Mouse (Mus musculus) Patski (cell line): Measurements from ENCODE around the gene Rasgrf1. TPM values are rescaled to one million over a fixed set of nuclear protein-coding genes. Genes with fewer than 3 reads are reported as not detected.

ENCODE experiments used
- ATAC-seq: fragments of 100-300 bp; one replicate; pipeline ENCODE4 v1.8.0; 2021
- CTCF ChIA-PET: fragments of 350-600 bp; sonication (Branson Sonifier 250); formaldehyde crosslinking; loops from one replicate; lab custom pipeline; 2022; ENCODE audit warnings: inconsistent platforms; lab: Charles Lee
- POLR2A ChIA-PET: fragments of 350-600 bp; sonication (Branson Sonifier 250); formaldehyde crosslinking; loops from one replicate; lab custom pipeline; 2022; ENCODE audit warnings: antibody characterized with exemption, inconsistent platforms; lab: Charles Lee
- DNase-seq: peaks from one replicate; pipeline ENCODE4 v3.0.0-alpha.2; 2011; ENCODE audit warnings: low read depth, low spot score
- H3K27me3 ChIP-seq: fragments of 371-371 bp; one replicate; pipeline ENCODE4 v1.5.1; 2021
- CTCF ChIP-seq: fragments of 100-300 bp; IDR thresholded peaks from one replicate; pipeline ENCODE4 v1.5.1; 2021
- in situ Hi-C: fragments of 300-500 bp; cut with MboI; formaldehyde crosslinking; loops from 3 replicates; pipeline ENCODE4 v1.11.1; 2018; ENCODE audit warnings: low pct_unique_long_range_greater_than_20kb, mixed read lengths
- polyA plus RNA-seq: library from polyadenylated mRNA; unstranded; gene quantifications from one replicate; pipeline ENCODE4 v1.2.3, GENCODE M21; 2021

The Rasgrf1 gene
- not detected for polyA plus RNA-seq

DNA sequence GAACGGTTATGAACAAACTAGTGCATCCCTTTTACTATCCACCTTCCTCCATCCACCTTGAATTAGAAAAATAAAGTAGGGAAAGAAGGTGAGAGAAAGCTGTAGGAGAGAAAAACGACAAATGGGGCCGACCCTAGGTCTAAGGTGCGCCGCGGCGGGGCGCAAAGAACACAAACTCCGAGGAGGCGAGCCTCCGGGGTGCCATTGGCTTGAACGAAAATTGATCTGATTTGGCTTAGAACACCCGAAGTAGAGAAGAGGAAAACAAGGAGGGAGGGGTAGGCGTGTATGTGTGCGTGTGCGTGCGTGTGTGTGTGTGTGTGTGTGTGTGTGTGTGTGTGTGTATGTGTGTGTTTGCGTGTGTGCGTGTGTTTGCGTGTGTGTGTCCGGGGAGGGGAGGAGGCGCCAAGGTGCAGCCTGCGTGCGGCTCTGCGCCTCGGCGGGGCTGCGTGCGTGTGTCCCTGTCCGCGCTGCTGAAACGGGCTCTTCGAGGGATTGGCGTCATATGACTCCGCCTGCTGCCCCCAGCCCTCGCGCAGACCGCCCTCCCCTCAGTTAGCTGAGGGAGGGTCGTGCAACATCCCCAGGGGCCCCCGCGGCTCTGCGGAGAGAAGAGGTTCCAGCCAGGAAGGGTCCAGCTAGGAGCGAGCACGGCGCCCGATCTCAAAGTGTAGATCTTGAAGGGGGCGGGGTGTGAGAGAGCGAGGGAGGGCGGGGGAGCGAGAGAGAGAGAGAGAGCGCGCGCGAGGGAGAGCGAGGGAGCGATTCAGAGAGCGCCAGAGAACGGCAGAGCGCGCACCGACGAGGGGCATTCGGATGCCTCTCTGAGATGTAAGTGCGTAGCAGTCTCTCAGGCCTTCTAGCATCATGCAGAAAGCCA, at the start of gene Rasgrf1:
Rasgrf1 (plus strand) TSS at position 778 of the 880 bp plus-strand sequence.
- DNase-seq (no peak), ATAC-seq (no peak)
- no peak for TF ChIP-seq CTCF
- ChIA-PET POLR2A (no interaction called here), CTCF (no interaction called here)
- H3K27me3 ChIP-seq, result peaks cover 28% of the 10 kb centered on the region
- in situ Hi-C loops, result no loop called here

DNA sequence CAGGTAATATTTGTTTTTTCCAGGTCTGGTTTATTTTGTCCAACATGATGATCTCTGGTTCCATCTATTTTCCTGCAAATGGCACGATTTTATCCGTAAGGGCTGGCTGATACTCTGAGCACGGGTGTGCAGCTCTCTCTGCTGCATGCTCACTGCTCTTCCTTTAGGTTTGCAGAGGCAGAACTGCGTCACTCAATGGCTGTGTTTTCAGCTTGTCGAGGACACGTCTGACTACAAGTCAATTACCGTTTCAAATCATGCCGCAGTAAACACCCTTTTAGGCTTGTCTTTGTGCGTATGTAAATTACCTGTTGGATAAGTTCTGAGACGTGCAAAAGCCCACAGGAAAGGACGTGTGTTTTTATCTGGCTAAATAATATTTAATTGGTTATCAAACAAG, 49.6 kb upstream of the Rasgrf1 start:
- POLR2A ChIA-PET, result no interaction called here
- no peak for DNase-seq
- ATAC-seq, result no peak
- H3K27me3 ChIP-seq, result peaks cover 3% of the 10 kb centered on the region
- CTCF ChIA-PET, result interaction anchor here (0.9 to 1.1 kb wide), 2 partner anchors 13 to 29 kb away, joined by 3 read pairs; no protein-coding TSS in a partner anchor
- TF ChIP-seq CTCF, result no peak
- in situ Hi-C loops, result no loop called here

DNA sequence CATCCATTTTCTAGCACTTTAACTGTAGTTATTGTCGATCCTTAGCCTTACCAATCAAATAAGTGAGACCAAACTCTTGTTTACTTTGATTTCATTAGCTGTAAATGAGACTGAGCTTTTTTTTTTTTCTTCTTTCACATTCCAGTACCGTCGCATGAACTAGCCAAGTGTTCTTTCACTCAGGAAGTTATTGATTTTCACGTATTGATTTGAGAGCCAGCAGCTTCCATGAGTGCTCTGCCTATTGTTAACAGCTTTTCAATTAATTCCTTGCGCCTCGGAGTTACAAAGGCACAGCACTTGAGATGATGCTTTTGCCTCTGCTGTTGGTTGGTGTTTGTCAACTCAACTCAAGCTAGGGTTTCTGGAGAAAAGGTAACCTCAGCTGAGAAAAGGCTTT, 49.1 kb upstream of the Rasgrf1 start:
- no peak for TF ChIP-seq CTCF
- no peak for ATAC-seq

DNA sequence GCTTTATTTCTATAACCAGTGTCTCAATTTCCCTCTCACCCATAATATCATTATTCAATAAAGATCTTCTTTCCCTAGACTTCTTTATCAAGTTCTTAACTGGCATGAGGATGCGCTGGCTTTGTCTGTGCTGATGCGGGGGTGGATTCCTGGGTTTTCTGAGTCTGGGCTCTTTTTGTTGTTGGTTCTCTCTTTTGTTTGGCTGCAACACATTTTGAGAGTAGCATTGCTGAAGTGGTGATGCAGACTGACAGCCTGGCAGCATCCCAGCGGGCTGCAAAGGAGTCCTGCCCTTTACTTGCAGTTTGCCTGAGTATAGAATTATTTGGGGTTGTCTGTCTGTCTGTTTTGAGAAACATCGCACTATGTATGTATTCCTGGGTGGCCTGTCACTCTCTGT, 42.6 kb upstream of the Rasgrf1 start:
- in situ Hi-C loops, result no loop called here

More for the DNA sequence above, 49.1 kb upstream of the Rasgrf1 start:
- no peak for DNase-seq
- in situ Hi-C loops, result no loop called here
- ChIA-PET CTCF (interaction anchor here (0.9 to 1.1 kb wide), 2 partner anchors 13 to 29 kb away, joined by 3 read pairs; no protein-coding TSS in a partner anchor), POLR2A (interaction anchor here (0.6 kb wide), 1 partner anchor 26 kb away, joined by 3 read pairs; no protein-coding TSS in a partner anchor)
- H3K27me3 ChIP-seq, result peaks cover 3% of the 10 kb centered on the region

DNA sequence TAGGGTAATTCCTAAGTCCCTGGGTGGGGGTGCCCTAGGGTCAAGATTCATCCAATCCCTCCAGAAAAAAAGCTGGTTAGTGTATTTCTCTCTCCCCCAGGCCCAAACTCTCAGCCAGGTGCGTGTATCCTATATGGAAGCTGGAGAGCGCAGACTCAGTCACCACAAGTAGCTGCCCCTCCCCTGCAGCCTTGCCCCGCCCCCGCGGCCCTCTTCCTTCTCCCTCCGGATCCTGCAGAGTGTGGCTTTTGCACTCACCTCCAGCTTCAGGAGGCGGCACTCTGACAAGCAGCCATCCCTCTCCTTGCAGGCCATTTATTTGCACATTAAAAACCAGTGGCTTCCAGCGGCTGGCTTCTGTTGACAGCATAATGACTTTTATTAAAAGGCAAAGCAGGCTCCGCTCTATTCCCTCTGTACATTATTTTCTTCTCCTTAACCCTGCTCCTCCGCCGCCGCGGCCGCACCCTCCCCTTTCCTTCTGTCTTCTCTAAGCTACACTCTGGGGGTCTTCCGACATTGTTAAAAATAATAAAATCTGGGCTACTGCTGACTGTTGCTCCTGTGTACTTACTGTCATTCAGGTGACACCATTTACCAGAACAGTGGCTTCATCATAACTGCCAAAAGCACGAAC, 41.5 kb upstream of the Rasgrf1 start:
- in situ Hi-C loops, result no loop called here
- TF ChIP-seq CTCF, result no peak
- ATAC-seq (no peak), DNase-seq (no peak)
- ChIA-PET POLR2A (no interaction called here), CTCF (no interaction called here)
- no peaks in the 10 kb centered on the region for H3K27me3 ChIP-seq

More for the DNA sequence above, 42.6 kb upstream of the Rasgrf1 start:
- ChIA-PET CTCF (no interaction called here), POLR2A (no interaction called here)
- H3K27me3 ChIP-seq, result no peaks in the 10 kb centered on the region
- DNase-seq (no peak), ATAC-seq (no peak)
- no peak for TF ChIP-seq CTCF

DNA sequence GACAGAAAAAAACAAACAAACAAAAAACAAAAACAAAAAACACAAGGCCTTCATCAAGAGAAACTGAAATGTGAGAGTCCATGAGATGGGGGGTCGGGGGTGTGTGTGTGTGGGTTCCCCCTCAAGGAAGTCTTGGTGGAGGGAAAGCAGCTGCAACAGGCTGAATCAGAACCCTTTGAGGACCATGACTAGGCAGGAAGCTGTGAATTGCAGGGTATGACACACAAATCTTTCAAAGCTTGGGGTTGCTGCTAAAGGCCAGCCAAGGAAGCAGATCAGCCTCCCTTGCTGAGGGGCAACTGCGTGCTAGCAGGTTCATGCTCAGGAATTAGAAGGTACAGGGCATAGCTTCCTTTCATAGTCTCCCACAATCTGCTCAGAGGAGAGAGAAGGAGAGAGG, 40.1 kb upstream of the Rasgrf1 start:
- no peaks in the 10 kb centered on the region for H3K27me3 ChIP-seq
- ChIA-PET POLR2A (no interaction called here), CTCF (no interaction called here)
- TF ChIP-seq CTCF, result no peak
- in situ Hi-C loops, result no loop called here
- no peak for DNase-seq
- ATAC-seq, result no peak

DNA sequence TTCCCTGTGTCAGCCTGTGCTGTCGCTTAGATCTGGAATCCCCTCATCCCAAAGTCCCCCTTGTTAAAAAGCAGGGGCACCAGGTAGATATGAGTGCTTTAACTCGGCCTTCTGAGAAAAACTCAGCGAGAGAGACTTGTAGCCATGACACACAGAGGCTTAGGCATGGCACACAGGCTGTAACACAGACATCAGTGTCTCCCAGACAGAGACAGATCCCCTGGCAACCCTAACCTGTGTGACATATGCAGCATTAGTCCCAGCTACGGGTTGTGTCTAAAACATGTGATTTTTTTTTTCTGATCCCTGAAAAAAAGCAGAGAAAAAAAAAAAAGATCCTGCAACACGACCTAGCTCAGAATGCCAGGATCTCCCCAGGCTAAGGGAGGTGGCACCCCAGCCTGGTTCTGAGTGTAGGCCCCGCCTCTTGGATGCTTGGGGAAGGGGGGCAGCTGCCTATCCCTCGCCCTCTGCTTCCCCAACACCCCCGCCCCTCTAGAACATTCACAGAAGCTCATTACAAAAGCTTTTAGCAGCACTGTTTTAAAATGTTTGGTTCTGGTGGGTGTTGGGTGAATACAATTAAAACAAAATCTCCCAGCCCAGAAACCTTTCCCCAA, 39.1 kb upstream of the Rasgrf1 start:
- DNase-seq (no peak), ATAC-seq (no peak)
- in situ Hi-C loops, result no loop called here
- no peaks in the 10 kb centered on the region for H3K27me3 ChIP-seq
- POLR2A ChIA-PET, result no interaction called here
- CTCF ChIA-PET, result no interaction called here
- TF ChIP-seq CTCF, result no peak

DNA sequence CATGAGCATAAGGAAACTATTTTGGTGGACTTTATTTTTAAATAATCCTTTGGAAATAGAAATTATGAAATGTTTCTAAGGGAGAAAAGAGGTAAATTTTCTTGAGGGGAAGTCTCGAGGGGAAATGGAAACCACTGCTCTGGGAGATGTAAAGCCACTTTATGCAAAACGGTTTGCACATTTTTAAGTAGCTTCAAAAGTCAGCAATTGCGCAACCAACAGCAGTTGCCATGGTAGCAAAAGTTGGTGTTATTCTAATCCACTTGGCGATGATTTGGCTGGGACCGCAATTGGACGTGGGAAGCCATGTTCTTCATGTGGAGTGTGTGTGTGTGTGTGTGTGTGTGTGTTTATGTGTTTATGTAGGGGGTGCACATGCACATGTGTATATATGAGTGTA, 37.6 kb upstream of the Rasgrf1 start:
- in situ Hi-C loops, result no loop called here
- TF ChIP-seq CTCF, result no peak
- CTCF ChIA-PET, result no interaction called here
- DNase-seq, result no peak
- no peak for ATAC-seq
- POLR2A ChIA-PET, result no interaction called here
- no peaks in the 10 kb centered on the region for H3K27me3 ChIP-seq

DNA sequence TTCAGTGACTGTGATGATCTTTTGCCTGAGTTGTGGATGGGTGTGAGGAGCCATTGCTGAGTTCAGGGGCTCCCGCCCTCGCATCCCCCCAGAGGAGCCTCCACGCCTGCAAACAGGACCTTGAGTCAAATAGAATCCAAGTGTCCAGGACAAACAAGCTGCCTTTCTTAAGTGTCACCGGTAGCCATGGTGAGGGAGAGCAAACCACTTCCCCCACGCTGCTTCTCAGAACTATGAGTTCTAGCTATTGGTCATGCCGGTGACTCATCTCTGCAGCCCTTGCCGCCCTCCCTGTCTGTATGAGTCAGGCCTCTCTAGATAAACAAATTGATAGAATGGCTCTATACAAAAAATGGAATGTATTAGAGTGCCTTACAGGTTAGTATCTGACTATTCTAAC, 35.3 kb upstream of the Rasgrf1 start:
- CTCF ChIA-PET, result no interaction called here
- no peak for TF ChIP-seq CTCF
- peak; percentile 99 for ATAC-seq
- in situ Hi-C loops, result no loop called here
- H3K27me3 ChIP-seq, result no peaks in the 10 kb centered on the region
- peak; percentile 31 for DNase-seq
- POLR2A ChIA-PET, result no interaction called here

DNA sequence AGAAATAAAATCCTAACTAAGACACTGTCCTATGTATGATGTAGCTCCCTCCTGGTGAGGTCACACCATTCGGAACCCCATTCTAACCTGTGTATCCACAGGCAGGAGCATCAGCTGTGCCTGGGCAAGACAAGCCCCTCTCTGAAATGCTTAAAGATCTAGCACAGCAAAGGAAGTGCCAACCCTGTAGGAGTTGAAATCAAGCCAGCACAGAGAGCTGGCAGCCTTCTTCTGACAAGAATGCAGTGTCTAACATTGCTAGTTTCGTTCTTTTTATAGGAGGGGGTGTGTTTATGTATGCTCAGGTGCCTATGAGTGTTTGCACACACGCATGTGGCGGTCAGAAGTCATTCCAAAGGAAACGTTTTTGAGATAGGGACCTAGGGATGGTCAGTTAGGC, 34.2 kb upstream of the Rasgrf1 start:
- no peak for DNase-seq
- ChIA-PET CTCF (interaction anchor here (0.9 kb wide), 1 partner anchor 30 kb away, joined by 3 read pairs; no protein-coding TSS in a partner anchor), POLR2A (no interaction called here)
- no peak for ATAC-seq
- no peak for TF ChIP-seq CTCF
- in situ Hi-C loops, result no loop called here
- no peaks in the 10 kb centered on the region for H3K27me3 ChIP-seq
